Mouse (Mus musculus) liver, embryonic 13.5 days (tissue): ENCODE measurements around the gene Tm7sf3. TPM values are rescaled to one million over a fixed set of nuclear protein-coding genes. Genes with fewer than 3 reads are reported as not detected.
"Not testable (repeated sequence)": the region's sequence is repeated elsewhere in the genome, so short reads cannot be mapped to it uniquely, and the experiment has no call there.

Experiments used
- ATAC-seq: fragments of 200-750 bp; cut with Nextera tagmentation; 2 replicates; pipeline ENCODE4 v1.8.0; 2017; ENCODE audit warnings: low read depth, mild to moderate bottlenecking, moderate number of reproducible peaks, moderate library complexity
- DNase-seq: peaks from one replicate; pipeline ENCODE4 v3.0.0; 2022
- H3K27ac ChIP-seq: fragments of 300-500 bp; sonication (generic); 2 replicates; pipeline ENCODE4 v1.5.1; 2015; ENCODE audit warnings: moderate library complexity, mild to moderate bottlenecking, inconsistent platforms
- H3K27me3 ChIP-seq: fragments of 300-500 bp; sonication (generic); 2 replicates; pipeline ENCODE4 v1.6.1; 2015; ENCODE audit warnings: mild to moderate bottlenecking, inconsistent platforms
- H3K36me3 ChIP-seq: fragments of 300-500 bp; sonication (generic); 2 replicates; pipeline ENCODE4 v1.6.1; 2015; ENCODE audit warnings: mild to moderate bottlenecking, inconsistent platforms
- H3K4me1 ChIP-seq: fragments of 300-500 bp; sonication (generic); replicated peaks from 2 replicates; pipeline ENCODE4 v1.6.1; 2015; ENCODE audit warnings: inconsistent platforms
- H3K4me2 ChIP-seq: fragments of 300-500 bp; sonication (generic); 2 replicates; pipeline ENCODE4 v1.6.1; 2015; ENCODE audit warnings: inconsistent platforms, mild to moderate bottlenecking, moderate library complexity
- H3K4me3 ChIP-seq: fragments of 300-500 bp; sonication (generic); replicated peaks from 2 replicates; pipeline ENCODE4 v1.5.1; 2015; ENCODE audit warnings: mild to moderate bottlenecking, inconsistent platforms
- H3K9ac ChIP-seq: fragments of 300-500 bp; sonication (generic); 2 replicates; pipeline ENCODE4 v1.6.1; 2015; ENCODE audit warnings: mild to moderate bottlenecking, inconsistent platforms
- H3K9me3 ChIP-seq: fragments of 300-500 bp; sonication (generic); replicated peaks from 2 replicates; pipeline ENCODE4 v1.6.1; 2016; ENCODE audit warnings: inconsistent platforms
- WGBS: fragments of 180-500 bp; shearing (Covaris S2); methylation state at CpG from one replicate; pipeline ENCODE4 v1.1.7; 2015; ENCODE audit not compliant: insufficient replicate concordance; 5-methylcytosine and 5-hydroxymethylcytosine counted together
- polyA plus RNA-seq: library from polyadenylated mRNA; unstranded; fragments of >200 nt; fragmentation: Nextera tagmentation; extraction: Ambion mirVana; gene quantifications from 2 replicates; pipeline ENCODE4 v1.2.1, GENCODE M21; 2015

Gene Tm7sf3
- polyA plus RNA-seq, 1 experiment from 2014 or later, result 32.7 TPM

- Histone ChIP-seq H3K4me2 (no peak overlapping the region), H3K36me3 (peaks cover 17% of the 10 kb centered on the region), H3K27ac (no peak overlapping the region), H3K9me3 (no peaks in the 10 kb centered on the region), H3K4me1 (peaks cover 19% of the 10 kb centered on the region), H3K27me3 (no peaks in the 10 kb centered on the region), H3K9ac (no peak overlapping the region), H3K4me3 (no peak overlapping the region)
- DNase-seq (no peak), ATAC-seq (no peak)
Measured at GRCm38 (mm10) chr6:146572073-146572472, 70.6 kb downstream of the Tm7sf3 start.

GRCm38 (mm10) chr6:146562461-146562860 lies 80.2 kb downstream of the Tm7sf3 start:
- H3K4me2 ChIP-seq, H3K27me3 ChIP-seq, H3K9me3 ChIP-seq, ATAC-seq, H3K4me1 ChIP-seq, H3K27ac ChIP-seq, H3K4me3 ChIP-seq, DNase-seq, H3K9ac ChIP-seq: not testable (repeated sequence)
- 71% methylated on average over 1 of the region's 1 CpGs for WGBS
- peaks cover 54% of the 10 kb centered on the region for H3K36me3 ChIP-seq

Other genes with a start within 250 kb of the Tm7sf3 start
- 2.4 and 2.8 TPM in 2 replicates for gene Itpr2, start 140.6 kb downstream of the Tm7sf3 start, polyA plus RNA-seq
- 89.1 and 99.7 TPM in 2 replicates for gene Fgfr1op2, start 65.6 kb downstream of the Tm7sf3 start, polyA plus RNA-seq
- 39.4 and 54.8 TPM in 2 replicates for gene Ints13, start 65.0 kb downstream of the Tm7sf3 start, polyA plus RNA-seq
- 68.3 and 74.2 TPM in 2 replicates for gene Med21, start 277 bp downstream of the Tm7sf3 start, polyA plus RNA-seq
- gene Stk38l, start 82.2 kb upstream of the Tm7sf3 start, polyA plus RNA-seq, result 5.1 and 5.7 TPM in 2 replicates
- gene Arntl2, start 153.2 kb upstream of the Tm7sf3 start, polyA plus RNA-seq, result 0.30 and 0.31 TPM in 2 replicates
- not detected in 2 replicates for gene Smco2, start 207.3 kb upstream of the Tm7sf3 start, polyA plus RNA-seq
- gene Ppfibp1, start 245.7 kb upstream of the Tm7sf3 start, polyA plus RNA-seq, result 9.0 and 13.6 TPM in 2 replicates